Mouse (Mus musculus): Measurements from ENCODE around the gene Rab17.

Rab17 gene

GRCm38 (mm10) chr1:90969347-90969784 lies at the start of gene Rab17:
Gene Rab17 (minus strand): TSS chr1:90969661.
- ChIA-PET POLR2A (interaction anchor here in 2 of 4 experiments (0.6 to 1.8 kb wide), 6 partner anchors 9 to 462 kb away, joined by 3 to 4 read pairs (median 3); partner anchors contain the start of genes Cops8 (in 1 of the 2) and Rbm44 (in 1 of the 2)), CTCF (interaction anchor here in 2 of 4 experiments (0.5 to 0.9 kb wide), 5 partner anchors 29 to 509 kb away, joined by 3 to 4 read pairs (median 3); partner anchors contain the start of gene Lrrfip1 (in 1 of the 2))

GRCm38 (mm10) chr1:91017111-91017758 lies 47.8 kb upstream of the Rab17 start:
- ChIA-PET POLR2A (interaction anchor here in 1 of 4 experiments (0.8 kb wide), 1 partner anchor 25 kb away, joined by 3 read pairs; no protein-coding TSS in a partner anchor), CTCF (interaction anchor here in 2 of 4 experiments (0.6 to 1.7 kb wide), 3 partner anchors 43 to 222 kb away, joined by 3 to 5 read pairs (median 3); no protein-coding TSS in a partner anchor)

DNA sequence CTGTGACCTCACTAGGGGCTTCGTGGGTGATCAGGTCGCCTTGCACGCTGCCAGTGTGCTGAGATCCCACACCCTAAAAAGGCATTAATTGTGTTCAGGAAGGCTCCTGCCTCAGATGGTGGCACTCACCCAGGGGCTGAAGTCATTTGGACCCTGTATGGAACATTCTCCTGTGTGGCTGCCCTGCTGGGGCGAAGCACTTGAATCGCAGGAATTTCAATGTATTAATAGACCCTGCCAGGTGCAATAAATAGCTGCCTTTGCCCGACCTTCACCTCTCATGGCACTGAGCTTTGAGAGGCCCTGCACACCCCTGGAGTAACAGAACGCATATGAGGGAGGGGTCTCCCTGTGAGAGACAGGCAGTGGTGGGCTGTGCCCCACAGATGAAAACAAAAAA lies 46.1 kb upstream of the Rab17 start:
- ChIA-PET POLR2A (interaction anchor here in 1 of 4 experiments (0.7 kb wide), 1 partner anchor 45 kb away, joined by 3 read pairs; no protein-coding TSS in a partner anchor), CTCF (no interaction called here)

DNA sequence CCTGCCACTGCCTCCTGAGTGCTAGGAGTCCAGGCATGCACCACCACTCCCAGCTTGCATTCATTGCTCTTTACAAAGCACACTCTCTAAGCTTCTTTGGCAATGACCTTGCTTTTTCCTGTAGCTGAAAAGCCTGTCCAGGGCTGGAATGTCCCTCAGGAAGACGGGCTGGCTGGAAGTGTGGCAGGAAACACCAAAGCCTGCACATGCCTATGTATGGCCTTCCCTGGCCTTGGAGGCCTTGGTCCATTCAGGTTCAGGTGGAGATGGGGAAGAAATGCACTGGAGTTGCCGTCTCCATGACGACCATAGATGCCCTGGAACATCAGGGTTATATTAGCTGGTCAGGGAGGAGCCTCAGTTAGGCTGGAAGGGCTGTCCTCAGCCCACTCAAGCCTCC lies 44.3 kb upstream of the Rab17 start:
- CTCF ChIA-PET: no interaction called here
- POLR2A ChIA-PET: interaction anchor here in 1 of 4 experiments (0.6 to 1.2 kb wide), 2 partner anchors 18 to 56 kb away, joined by 3 read pairs; no protein-coding TSS in a partner anchor

DNA sequence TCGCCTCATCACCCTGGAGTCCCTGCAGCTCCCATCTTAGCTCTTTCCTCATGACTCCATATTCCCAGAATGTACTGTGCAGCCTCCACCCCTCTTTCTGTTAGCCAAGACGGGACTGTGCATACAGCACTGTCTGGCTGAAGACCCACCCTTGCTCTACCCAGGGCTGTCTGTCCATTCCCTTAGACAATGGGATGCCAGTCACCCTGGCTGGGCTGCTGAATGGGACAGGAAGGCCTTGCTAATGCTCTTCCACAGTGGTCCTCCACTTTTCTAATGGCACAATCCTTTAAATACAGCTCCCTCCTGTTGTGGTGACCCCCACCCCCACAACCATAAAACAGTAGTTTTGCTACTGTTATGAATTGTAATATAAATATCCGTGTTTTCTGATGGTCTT lies 41.9 kb upstream of the Rab17 start:
- POLR2A ChIA-PET: interaction anchor here in 2 of 4 experiments (0.7 to 0.9 kb wide), 2 partner anchors 10 to 90 kb away, joined by 3 read pairs; no protein-coding TSS in a partner anchor
- CTCF ChIA-PET: interaction anchor here in 1 of 4 experiments (0.6 kb wide), 1 partner anchor 1788 kb away, joined by 3 read pairs; no protein-coding TSS in a partner anchor

GRCm38 (mm10) chr1:91010716-91011115 lies 41.3 kb upstream of the Rab17 start:
- ChIA-PET POLR2A (interaction anchor here in 2 of 4 experiments (0.7 to 0.9 kb wide), 2 partner anchors 91 to 220 kb away, joined by 3 read pairs; no protein-coding TSS in a partner anchor), CTCF (interaction anchor here in 1 of 4 experiments (0.9 kb wide), 1 partner anchor 10 kb away, joined by 3 read pairs; no protein-coding TSS in a partner anchor)

GRCm38 (mm10) chr1:91010216-91010615 lies 40.8 kb upstream of the Rab17 start:
- ChIA-PET CTCF (interaction anchor here in 3 of 4 experiments (0.6 to 0.9 kb wide), 4 partner anchors 11 to 1093 kb away, joined by 3 to 5 read pairs (median 4); no protein-coding TSS in a partner anchor), POLR2A (interaction anchor here in 2 of 4 experiments (0.6 to 0.7 kb wide), 2 partner anchors 76 to 221 kb away, joined by 3 read pairs; no protein-coding TSS in a partner anchor)

- POLR2A ChIA-PET: no interaction called here
Observed at GRCm38 (mm10) chr1:91009266-91009665, 39.8 kb upstream of the Rab17 start.

DNA sequence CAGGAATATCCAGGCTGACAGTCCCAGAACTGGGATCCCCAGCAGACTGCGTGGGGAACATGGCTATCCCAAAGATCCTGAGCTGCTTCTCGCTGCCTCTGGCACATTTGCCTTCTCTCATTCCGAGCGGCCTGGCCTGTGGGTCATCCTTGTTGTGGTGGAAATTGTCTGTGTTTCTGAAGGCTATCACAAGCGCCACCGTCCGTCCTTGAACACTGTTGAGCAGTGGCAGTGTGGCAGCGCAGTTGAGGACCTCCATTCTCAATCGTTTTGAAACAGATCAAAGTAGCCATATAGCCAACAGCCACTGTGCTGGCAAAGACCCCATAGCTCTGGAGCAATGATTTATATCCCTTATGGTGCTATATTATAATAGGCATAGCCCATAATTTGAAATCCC lies 39.3 kb upstream of the Rab17 start:
- POLR2A ChIA-PET: no interaction called here
- CTCF ChIA-PET: no interaction called here

More at GRCm38 (mm10) chr1:91009266-91009665, 39.8 kb upstream of the Rab17 start:
- CTCF ChIA-PET: interaction anchor here in 1 of 4 experiments (0.6 kb wide), 1 partner anchor 311 kb away, joined by 3 read pairs; no protein-coding TSS in a partner anchor

DNA sequence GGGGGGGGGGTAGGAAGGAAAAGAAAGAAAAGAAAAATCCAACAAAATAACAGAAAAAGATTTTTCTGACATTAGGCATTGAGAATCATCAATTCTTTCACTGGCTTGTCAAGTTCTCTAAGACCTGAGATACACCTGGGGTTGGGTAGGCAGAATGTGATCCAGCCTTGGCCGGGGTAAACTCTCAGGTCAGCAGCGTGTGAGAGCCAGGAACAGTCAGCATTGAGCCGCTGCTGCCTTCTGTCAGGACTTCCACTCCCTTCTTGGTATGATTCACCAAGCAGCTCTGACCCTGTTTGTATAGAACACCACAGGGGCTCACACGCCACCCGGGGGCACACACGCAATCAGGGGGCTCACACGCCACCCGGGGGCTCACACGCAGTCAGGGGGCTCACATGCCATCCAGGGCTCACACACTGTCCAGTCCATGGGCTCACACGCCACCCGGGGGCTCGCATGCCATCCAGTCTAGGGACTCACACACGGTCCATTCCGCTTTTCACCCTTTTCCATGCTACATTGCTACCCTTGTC lies 38.8 kb upstream of the Rab17 start:
- ChIA-PET CTCF (no interaction called here), POLR2A (no interaction called here)

DNA sequence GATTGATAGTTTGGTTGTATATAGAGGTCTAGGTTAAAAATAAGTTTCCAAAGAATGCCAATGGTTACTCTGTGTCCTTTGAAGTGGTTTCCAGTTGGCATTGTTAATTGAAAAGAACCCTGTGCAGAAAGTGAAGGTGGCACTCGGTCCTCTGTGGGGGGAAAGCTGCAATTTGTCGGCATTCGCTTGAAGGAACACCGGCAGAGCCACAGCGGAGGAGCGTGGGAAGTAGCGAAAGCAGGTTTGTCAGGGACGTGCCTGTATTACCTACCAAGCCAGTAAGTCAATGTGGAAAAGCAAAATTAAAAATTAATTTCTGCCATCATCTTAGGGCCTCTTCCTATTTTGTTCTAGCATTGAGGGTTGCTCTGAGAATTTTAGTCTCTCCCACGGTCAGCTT lies 37.2 kb upstream of the Rab17 start:
- ChIA-PET CTCF (no interaction called here), POLR2A (no interaction called here)

- POLR2A ChIA-PET: no interaction called here
- CTCF ChIA-PET: no interaction called here
Observed at GRCm38 (mm10) chr1:91006037-91006436, 36.6 kb upstream of the Rab17 start.

GRCm38 (mm10) chr1:91003522-91004253 lies 34.2 kb upstream of the Rab17 start:
- ChIA-PET POLR2A (no interaction called here), CTCF (interaction anchor here in 1 of 4 experiments (0.5 kb wide), 1 partner anchor 1899 kb away, joined by 3 read pairs; the partner anchor contains the start of gene Ankmy1)

DNA sequence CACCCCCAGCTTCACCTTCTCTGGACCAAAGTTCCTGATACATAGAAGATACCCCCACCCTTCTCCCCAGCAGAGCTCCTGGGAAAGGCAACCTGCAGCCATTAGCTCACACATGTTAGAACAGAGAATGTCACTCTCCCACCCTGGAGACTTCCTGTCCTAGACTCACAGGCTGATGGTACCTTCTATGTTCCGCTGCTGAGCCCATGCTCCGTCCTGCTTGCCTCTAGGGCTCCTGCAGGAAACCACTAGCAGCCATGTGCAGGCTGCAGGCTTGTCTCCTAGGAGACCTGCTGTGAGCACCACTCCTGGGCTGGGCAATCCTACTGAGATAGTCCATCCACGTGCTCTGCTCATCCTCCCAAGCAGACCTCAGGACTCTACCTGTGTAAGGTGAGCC lies 33.2 kb upstream of the Rab17 start:
- CTCF ChIA-PET: interaction anchor here in 1 of 4 experiments (1.2 kb wide), 1 partner anchor 74 kb away, joined by 3 read pairs; no protein-coding TSS in a partner anchor

DNA sequence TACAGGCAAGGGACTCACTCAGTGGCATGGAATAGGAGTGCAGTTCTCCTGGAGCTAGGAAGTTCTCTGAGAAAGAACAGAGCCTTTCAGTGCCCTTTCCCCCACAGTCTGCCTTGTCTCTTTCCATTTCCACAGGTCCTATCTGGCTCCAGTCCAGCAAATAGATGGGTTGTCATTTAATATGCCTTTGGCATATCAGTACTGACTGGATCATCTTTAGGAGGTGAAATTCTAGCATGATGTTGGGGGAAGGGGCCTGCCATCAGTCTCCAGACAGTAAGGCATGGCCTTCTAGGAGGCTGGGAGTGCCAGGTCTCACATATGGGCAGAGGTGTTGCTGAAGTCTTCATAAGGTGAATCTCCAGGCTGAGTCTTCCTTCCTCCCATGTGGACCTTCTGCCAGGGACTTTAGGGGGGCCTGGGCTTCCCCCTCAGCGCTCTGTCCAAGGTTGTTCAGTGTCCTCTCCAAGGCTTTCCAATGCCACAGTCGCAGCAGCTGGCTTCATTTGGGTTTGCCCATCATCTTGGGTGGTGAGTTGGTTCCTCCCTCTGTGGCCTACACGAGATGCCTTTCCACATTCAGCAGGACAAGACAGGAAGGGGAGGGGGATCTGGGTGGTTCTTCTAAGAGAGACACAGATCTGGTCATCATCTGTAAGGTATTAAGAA lies 32.5 kb upstream of the Rab17 start:
- POLR2A ChIA-PET: interaction anchor here in 1 of 4 experiments (0.6 kb wide), 1 partner anchor 20 kb away, joined by 3 read pairs; no protein-coding TSS in a partner anchor
- CTCF ChIA-PET: interaction anchor here in 1 of 4 experiments (1.2 kb wide), 1 partner anchor 73 kb away, joined by 3 read pairs; no protein-coding TSS in a partner anchor

More for the DNA sequence above, 33.2 kb upstream of the Rab17 start:
- POLR2A ChIA-PET: interaction anchor here in 1 of 4 experiments (0.6 kb wide), 1 partner anchor 20 kb away, joined by 3 read pairs; no protein-coding TSS in a partner anchor

GRCm38 (mm10) chr1:91001101-91001500 lies 31.6 kb upstream of the Rab17 start:
- ChIA-PET POLR2A (interaction anchor here in 1 of 4 experiments (0.5 kb wide), 1 partner anchor 693 kb away, joined by 3 read pairs; no protein-coding TSS in a partner anchor), CTCF (no interaction called here)

- CTCF ChIA-PET: no interaction called here
- POLR2A ChIA-PET: interaction anchor here in 1 of 4 experiments (1.6 kb wide), 1 partner anchor 53 kb away, joined by 3 read pairs; no protein-coding TSS in a partner anchor
Observed at GRCm38 (mm10) chr1:90999911-91000601, 30.6 kb upstream of the Rab17 start.

Data from embryonic stem cell, embryonic (primary cell).